Mouse (Mus musculus) heart, embryonic 14.5 days (tissue): ENCODE data around the gene Fam131a. TPM values are rescaled to one million over a fixed set of nuclear protein-coding genes. Genes with fewer than 3 reads are reported as not detected.

Experiments used
- ATAC-seq: fragments of 200-750 bp; cut with Nextera tagmentation; 2 replicates; pipeline ENCODE4 v1.8.0; 2017; ENCODE audit warnings: low read depth, moderate TSS enrichment; ENCODE audit not compliant: insufficient number of reproducible peaks, insufficient read depth, low FRiP score
- H3K27ac ChIP-seq, 2 experiments: fragments of 200-500 bp in 1 of 2; fragments of 300-500 bp in 1 of 2; sonication (generic) in 1 of 2; replicated peaks in 1 of 2; 2 replicates each; pipeline ENCODE4 v1.5.1; 2012 to 2014; ENCODE audit warnings: low read depth in 2 of 2, low read length in 2 of 2, control low read depth in 1 of 2, mild to moderate bottlenecking in 1 of 2, mixed read lengths in 1 of 2; ENCODE audit not compliant: control insufficient read depth in 1 of 2, insufficient read depth in 1 of 2
- H3K27me3 ChIP-seq: fragments of 300-500 bp; sonication (generic); 2 replicates; pipeline ENCODE4 v1.6.1; 2014; ENCODE audit warnings: mild to moderate bottlenecking, low read length, control low read depth; ENCODE audit not compliant: control insufficient read depth, insufficient read depth
- H3K36me3 ChIP-seq: fragments of 300-500 bp; sonication (generic); 2 replicates; pipeline ENCODE4 v1.6.1; 2014; ENCODE audit warnings: mild to moderate bottlenecking, control low read depth, low read length, mixed read lengths; ENCODE audit not compliant: control insufficient read depth, insufficient read depth
- H3K4me1 ChIP-seq, 2 experiments: fragments of 200-500 bp in 1 of 2; fragments of 300-500 bp in 1 of 2; sonication (generic) in 1 of 2; 2 replicates each; pipeline ENCODE4 v1.6.1; 2012 to 2014; ENCODE audit warnings: low read length in 2 of 2, control low read depth in 1 of 2, mixed read lengths in 1 of 2; ENCODE audit not compliant: control insufficient read depth in 2 of 2, insufficient read depth in 2 of 2
- H3K4me2 ChIP-seq: fragments of 300-500 bp; sonication (generic); 2 replicates; pipeline ENCODE4 v1.6.1; 2014; ENCODE audit warnings: mild to moderate bottlenecking, low read length
- H3K4me3 ChIP-seq, 2 experiments: fragments of 200-500 bp in 1 of 2; fragments of 300-500 bp in 1 of 2; sonication (generic) in 1 of 2; 2 replicates each; pipeline ENCODE4 v1.5.1; 2012 to 2014; ENCODE audit warnings: low read length in 2 of 2, mild to moderate bottlenecking in 2 of 2, control low read depth in 1 of 2, low read depth in 1 of 2, moderate library complexity in 1 of 2; ENCODE audit not compliant: control insufficient read depth in 1 of 2, insufficient read depth in 1 of 2
- H3K9ac ChIP-seq: fragments of 300-500 bp; sonication (generic); 2 replicates; pipeline ENCODE4 v1.6.1; 2014; ENCODE audit warnings: mild to moderate bottlenecking, low read length
- H3K9me3 ChIP-seq: fragments of 300-500 bp; sonication (generic); 2 replicates; pipeline ENCODE4 v1.6.1; 2016; ENCODE audit warnings: low read length, control low read depth; ENCODE audit not compliant: control insufficient read depth
- WGBS: fragments of 180-500 bp; shearing (Covaris S2); extraction: QIAGEN DNeasy Blood & Tissue Kit; methylation state at CpG from one replicate; pipeline ENCODE4 v1.1.7; 2014; 5-methylcytosine and 5-hydroxymethylcytosine counted together
- polyA plus RNA-seq: library from polyadenylated mRNA; unstranded; fragments of >200 nt; fragmentation: Nextera tagmentation; extraction: Ambion mirVana; gene quantifications from 2 replicates; pipeline ENCODE4 v1.2.1, GENCODE M21; 2014

Gene Fam131a
- polyA plus RNA-seq, 1 experiment from 2014 or later: 7.2 TPM

DNA sequence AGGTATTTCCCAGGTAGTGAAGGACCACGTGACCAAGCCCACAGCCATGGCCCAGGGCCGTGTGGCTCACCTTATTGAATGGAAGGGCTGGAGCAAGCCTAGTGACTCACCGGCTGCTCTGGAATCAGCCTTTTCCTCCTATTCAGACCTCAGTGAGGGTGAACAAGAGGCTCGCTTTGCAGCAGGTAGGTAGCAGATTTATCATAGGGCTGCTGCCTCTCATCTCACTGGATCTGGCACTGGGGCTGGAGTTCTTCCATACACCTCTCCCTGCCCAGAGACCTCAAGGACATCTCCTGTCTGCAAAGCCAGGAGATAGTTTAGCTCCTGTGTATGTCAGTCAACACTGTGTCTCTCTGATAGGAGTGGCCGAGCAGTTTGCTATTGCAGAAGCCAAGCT, 6.2 kb downstream of the Fam131a start:
- H3K36me3 ChIP-seq: peaks cover 19% of the 10 kb centered on the region
- H3K4me3 ChIP-seq: no peak overlapping the region
- WGBS: 65% methylated on average over 5 of the region's 5 CpGs
- H3K9ac ChIP-seq: no peak overlapping the region
- H3K27me3 ChIP-seq: no peaks in the 10 kb centered on the region
- no peak overlapping the region for H3K27ac ChIP-seq
- H3K9me3 ChIP-seq: no peaks in the 10 kb centered on the region
- ATAC-seq: no peak
- H3K4me1 ChIP-seq: peaks cover 26 to 31% of the 10 kb centered on the region in 2 experiments
- H3K4me2 ChIP-seq: no peak overlapping the region

DNA sequence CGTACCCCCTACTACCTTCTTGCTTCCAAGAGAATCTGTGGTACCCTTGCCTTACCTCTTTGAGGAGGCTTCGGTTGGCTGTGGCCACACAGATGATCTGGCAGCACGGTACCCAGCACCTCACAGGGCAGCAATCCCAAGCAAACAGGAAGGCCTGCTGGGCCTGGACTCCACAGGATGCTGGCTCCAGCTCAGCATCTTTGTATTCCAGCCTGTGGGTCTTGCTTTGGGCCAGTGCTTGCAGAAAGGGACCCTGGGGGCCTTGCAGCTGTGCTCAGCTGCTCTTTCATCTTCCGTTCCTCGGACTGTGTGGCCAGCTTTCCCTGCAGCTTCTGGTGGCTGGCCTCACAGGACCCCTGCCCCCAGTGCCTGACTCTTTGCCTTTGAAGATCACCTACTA, 7.0 kb downstream of the Fam131a start:
- no peaks in the 10 kb centered on the region for H3K9me3 ChIP-seq
- H3K36me3 ChIP-seq: peaks cover 19% of the 10 kb centered on the region
- 52% methylated on average over 5 of the region's 5 CpGs for WGBS
- H3K4me1 ChIP-seq: peaks cover 20 to 24% of the 10 kb centered on the region in 2 experiments
- no peaks in the 10 kb centered on the region for H3K27me3 ChIP-seq
- H3K27ac ChIP-seq: no peak overlapping the region
- no peak for ATAC-seq
- no peak overlapping the region for H3K9ac ChIP-seq
- no peak overlapping the region for H3K4me3 ChIP-seq
- H3K4me2 ChIP-seq: no peak overlapping the region

DNA sequence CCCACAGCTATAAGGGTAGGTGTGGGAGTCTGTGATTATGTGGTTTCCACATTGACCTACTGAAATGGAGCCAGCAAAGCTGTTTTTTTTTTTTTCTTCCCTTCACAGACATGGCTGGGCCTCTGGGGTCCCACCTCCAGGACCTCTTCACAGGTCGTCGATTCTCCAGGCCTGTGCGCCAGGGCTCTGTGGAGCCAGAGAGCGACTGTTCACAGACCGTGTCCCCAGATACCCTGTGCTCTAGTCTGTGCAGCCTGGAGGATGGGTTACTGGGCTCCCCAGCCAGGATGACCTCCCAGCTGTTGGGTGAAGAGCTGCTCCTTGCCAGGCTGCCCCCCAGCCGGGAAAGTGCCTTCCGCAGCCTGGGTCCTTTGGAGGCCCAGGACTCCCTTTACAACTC, 8.3 kb downstream of the Fam131a start:
- H3K4me1 ChIP-seq: peaks cover 13 to 17% of the 10 kb centered on the region in 2 experiments
- H3K4me3 ChIP-seq: no peak overlapping the region
- no peak for ATAC-seq
- H3K9ac ChIP-seq: no peak overlapping the region
- no peak overlapping the region for H3K4me2 ChIP-seq
- H3K36me3 ChIP-seq: peaks cover 19% of the 10 kb centered on the region
- 58% methylated on average over 7 of the region's 7 CpGs for WGBS
- H3K9me3 ChIP-seq: no peaks in the 10 kb centered on the region
- no peak overlapping the region for H3K27ac ChIP-seq
- no peaks in the 10 kb centered on the region for H3K27me3 ChIP-seq

DNA sequence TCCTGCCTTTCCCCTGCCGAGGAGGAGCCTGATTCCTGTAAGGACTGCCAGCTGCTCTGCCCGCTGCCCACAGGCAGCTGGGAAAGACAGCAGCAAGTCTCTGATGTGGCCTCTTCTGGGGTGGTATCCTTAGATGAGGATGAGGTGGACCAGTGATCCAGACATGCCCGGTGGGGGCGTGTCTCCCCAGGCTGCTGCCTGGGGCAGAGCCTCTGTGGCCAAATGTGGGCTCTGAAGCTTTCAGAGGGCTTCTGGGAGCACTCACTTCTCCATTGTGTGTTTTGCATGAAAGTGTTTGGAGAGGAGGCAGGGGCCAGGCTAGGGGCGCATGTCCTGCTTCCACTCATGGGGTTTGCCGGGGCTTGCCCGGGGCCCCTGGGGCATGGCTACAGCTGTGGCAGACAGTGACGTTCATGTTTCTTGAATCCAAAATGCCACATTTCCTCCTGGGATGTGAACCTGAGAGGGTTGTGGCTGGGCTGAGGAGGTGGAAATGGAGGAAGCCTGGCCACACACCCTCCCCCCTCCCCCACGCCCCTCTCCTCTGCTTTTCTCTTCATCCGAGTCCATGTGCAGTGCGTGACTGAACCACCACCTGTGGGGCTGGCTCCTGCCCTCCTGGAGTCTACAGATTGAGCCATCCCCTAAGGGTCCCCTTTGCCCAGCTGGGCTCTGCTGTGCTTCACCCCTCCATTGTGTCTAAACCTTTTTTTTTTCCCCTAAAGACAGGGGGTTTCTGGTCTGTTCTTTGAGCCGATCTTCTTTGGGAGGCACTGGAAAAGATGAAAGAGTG, 8.9 kb downstream of the Fam131a start:
- peak overlapping the region; percentile 59 for H3K9ac ChIP-seq
- no peak for ATAC-seq
- peak overlapping the region; percentile 2 to 16; a peak in 1 of 4 replicates for H3K27ac ChIP-seq
- H3K4me3 ChIP-seq: no peak overlapping the region
- peaks cover 13 to 16% of the 10 kb centered on the region in 2 experiments for H3K4me1 ChIP-seq
- WGBS: 49% methylated on average over 12 of the region's 12 CpGs
- H3K4me2 ChIP-seq: peak overlapping the region; percentile 6; the same call in 1 of the 2 replicates
- no peaks in the 10 kb centered on the region for H3K9me3 ChIP-seq
- peaks cover 20% of the 10 kb centered on the region for H3K36me3 ChIP-seq
- H3K27me3 ChIP-seq: no peaks in the 10 kb centered on the region

DNA sequence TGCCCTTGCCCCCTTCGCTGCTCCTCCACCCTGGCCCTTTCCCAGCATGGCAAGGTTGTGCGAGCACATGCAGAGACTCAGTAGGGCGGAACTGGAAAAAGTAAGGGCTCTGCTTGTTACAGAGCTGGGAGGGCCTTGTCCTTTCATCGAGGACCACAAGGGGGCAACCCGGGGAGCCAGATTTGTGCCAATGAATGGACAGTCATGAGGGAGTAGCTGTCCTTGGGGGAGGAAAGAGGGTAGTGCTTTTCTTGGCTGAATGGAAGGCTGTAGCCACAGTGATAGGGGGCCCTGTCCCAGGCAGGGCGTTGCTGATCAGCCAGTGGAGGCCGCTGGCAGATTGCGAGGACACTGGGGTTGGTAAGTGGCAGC, 9.5 kb downstream of the Fam131a start:
- peak; percentile 65 for ATAC-seq
- Histone ChIP-seq H3K4me2 (peak overlapping the region; percentile 6; the same call in 1 of the 2 replicates), H3K27ac (peak overlapping the region; percentile 2 to 16; a peak in 2 of 4 replicates), H3K27me3 (no peaks in the 10 kb centered on the region), H3K4me3 (no peak overlapping the region), H3K9me3 (no peaks in the 10 kb centered on the region), H3K36me3 (peaks cover 22% of the 10 kb centered on the region), H3K9ac (peak overlapping the region; percentile 59), H3K4me1 (peaks cover 13 to 16% of the 10 kb centered on the region in 2 experiments)
- 5% methylated on average over 8 of the region's 8 CpGs for WGBS

DNA sequence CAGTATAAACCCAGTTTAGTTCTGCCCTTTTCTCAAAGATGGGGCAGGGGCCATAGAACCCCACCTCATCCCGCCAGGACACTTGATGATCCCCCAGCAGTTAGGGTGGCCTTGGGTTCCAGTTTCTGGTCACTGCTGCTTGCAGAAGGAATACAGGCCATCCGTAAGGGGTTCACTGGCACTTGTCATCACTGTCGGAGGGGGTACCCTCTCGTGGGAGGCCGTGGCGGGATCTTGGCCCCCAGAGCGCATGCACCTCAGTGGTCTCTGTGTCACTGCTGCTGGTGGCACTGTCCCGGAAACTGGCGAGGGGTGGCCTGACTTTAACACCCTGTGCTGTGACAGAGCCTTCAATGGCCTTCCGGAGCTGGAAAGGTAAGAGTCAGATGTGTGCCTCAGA, 10.0 kb downstream of the Fam131a start:
- WGBS: 90% methylated on average over 10 of the region's 10 CpGs
- Histone ChIP-seq H3K27me3 (no peaks in the 10 kb centered on the region), H3K9me3 (no peaks in the 10 kb centered on the region), H3K4me2 (no peak overlapping the region), H3K36me3 (peaks cover 24% of the 10 kb centered on the region), H3K4me3 (no peak overlapping the region), H3K4me1 (peaks cover 13 to 16% of the 10 kb centered on the region in 2 experiments), H3K9ac (no peak overlapping the region), H3K27ac (no peak overlapping the region)
- ATAC-seq: no peak

DNA sequence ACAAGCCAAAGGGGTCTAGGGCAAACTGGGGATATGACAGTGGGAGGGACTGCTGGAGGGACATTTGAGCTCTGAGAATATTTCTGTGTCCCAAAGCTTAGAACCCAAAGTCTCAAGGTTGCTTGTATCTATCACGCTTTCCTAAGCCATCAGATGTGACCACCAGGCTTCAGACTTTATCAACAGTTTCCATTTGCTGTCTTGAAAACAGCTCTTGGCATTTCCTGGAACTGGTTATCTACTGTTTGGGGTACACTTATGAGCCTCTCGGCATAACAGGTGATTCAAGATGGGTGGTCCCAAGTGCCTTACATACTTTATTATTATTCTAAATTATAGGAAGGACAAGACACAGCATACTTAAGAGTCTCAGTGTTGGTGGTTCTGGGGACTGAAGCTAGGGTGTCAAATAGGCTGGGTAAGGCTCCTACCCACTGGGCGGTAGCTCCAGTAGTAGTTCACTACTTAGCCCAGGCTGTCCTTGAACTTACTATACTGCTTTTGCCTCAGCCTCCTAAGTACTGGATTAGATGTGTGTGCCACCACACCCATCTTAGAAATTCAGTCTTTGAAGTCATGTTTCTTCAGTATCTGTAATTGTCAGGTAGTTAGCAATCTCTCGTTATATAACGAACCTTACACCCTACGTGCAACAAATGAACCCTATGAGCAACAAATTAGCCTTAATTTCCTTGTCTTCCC, 10.8 kb downstream of the Fam131a start:
- Histone ChIP-seq H3K9me3 (no peaks in the 10 kb centered on the region), H3K27ac (no peak overlapping the region), H3K4me3 (no peak overlapping the region), H3K4me2 (no peak overlapping the region), H3K4me1 (peaks cover 13 to 16% of the 10 kb centered on the region in 2 experiments), H3K9ac (no peak overlapping the region), H3K27me3 (no peaks in the 10 kb centered on the region), H3K36me3 (peaks cover 26% of the 10 kb centered on the region)
- no peak for ATAC-seq
- 88% methylated on average over 6 of the region's 6 CpGs for WGBS
